Mouse (Mus musculus): ENCODE measurements around the gene Rnf135.

GRCm38 (mm10) chr11:80247026-80247425 lies 63.4 kb downstream of the Rnf135 start:
- TF ChIP-seq CTCF (conservative IDR thresholded peaks at IDR 0.05 in 1 of 2, IDR thresholded peaks at IDR 0.05 in 1 of 2; ENCODE audit: low read depth in 2 of 2, low read length in 2 of 2) (no peak), POLR2A (IDR thresholded peaks at IDR 0.05; ENCODE audit: low read depth, low read length) (no peak), EP300 (IDR thresholded peaks at IDR 0.05; ENCODE audit: low read length) (no peak), ELF1 (IDR thresholded peaks at IDR 0.05; ENCODE audit: low read depth, low read length) (no peak), NRF1 (IDR thresholded peaks at IDR 0.05; ENCODE audit: low read depth, low read length) (no peak), E2F4 (IDR thresholded peaks at IDR 0.05; ENCODE audit: insufficient replicate concordance, low read depth, low read length) (no peak), ZMIZ1 (IDR thresholded peaks at IDR 0.05; ENCODE audit: low read depth, low read length) (no peak), UBTF (IDR thresholded peaks at IDR 0.05; ENCODE audit: low read depth, low read length) (no peak), USF2 (conservative IDR thresholded peaks at IDR 0.05; ENCODE audit: low read depth, low read length) (no peak), ZKSCAN1 (IDR thresholded peaks at IDR 0.05; ENCODE audit: borderline replicate concordance, low read depth, low read length) (no peak)

All from CH12.LX (cell line).